ENCODE assay signal across 9 mouse cellular contexts in the genomic region with DNA sequence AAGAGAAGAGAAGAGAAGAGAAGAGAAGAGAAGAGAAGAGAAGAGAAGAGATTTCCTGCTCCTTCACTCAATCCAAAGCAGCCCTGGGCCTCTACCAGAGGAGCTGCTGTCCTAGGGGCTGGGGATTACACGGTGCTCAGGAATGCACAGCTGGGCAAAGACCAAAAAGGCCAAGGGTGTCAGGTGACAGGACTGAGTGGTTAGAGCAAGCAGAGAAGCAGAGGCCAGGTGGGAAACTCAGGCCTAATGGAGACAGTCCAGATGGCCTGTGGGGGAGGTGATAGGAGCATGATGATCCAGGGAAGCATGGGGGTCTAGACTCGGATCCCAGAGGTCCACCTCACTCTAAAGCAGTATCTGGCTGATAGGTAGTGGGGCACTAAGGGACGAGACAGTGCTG. TPM values are rescaled to one million over a fixed set of nuclear protein-coding genes. Genes with fewer than 3 reads are reported as not detected.
DNase-seq lines count a peak whose midpoint lies in the region; ATAC-seq and TF ChIP-seq lines count a peak whose summit lies in the region.
"Had no signal": no experiment of that assay in that cellular context is flagged by ENCODE, and none has a peak within 500 bp of the region (broad histone marks: within the 10 kb centered on the region; RNA-seq: fewer than 3 reads in every experiment).

No protein-coding gene starts in this region.

- TF ChIP-seq POLR2A in spleen, adult 2 months (IDR thresholded peaks at IDR 0.05; ENCODE audit: low read depth, low read length), result no peak

- intact Hi-C loops in gastrocnemius, adult 2 months (cut with DNase I), result no loop called here

- no peak overlapping the region for H3K9ac ChIP-seq in kidney, embryonic 16.5 days (replicated peaks; ENCODE audit: low read length)

- H3K36me3 ChIP-seq in spleen, adult 2 months (ENCODE audit: control insufficient read depth, insufficient read depth, low read length), result peaks cover 1% of the 10 kb centered on the region; the same call in 1 of the 2 replicates
- peaks cover 8% of the 10 kb centered on the region; the same call in 1 of the 2 replicates for H3K36me3 ChIP-seq in kidney, embryonic 16.5 days (ENCODE audit: insufficient read depth, low read length)

- DNase-seq in spleen, adult 2 months (ENCODE audit: low read depth in 1 of 2, low spot score in 2 of 2), result no peak
- no peak for DNase-seq in spleen, adult 18-20 months
- peak; percentile 84 for DNase-seq in gastrocnemius, adult 2 months
- DNase-seq in skeletal muscle tissue, adult 2 months (ENCODE audit: low read depth, low spot score), result peak; percentile 74
- no peak for DNase-seq in frontal cortex, postnatal 10 days (ENCODE audit: low spot score in 2 of 2)
- no peak for DNase-seq in right cerebral cortex, postnatal 10 days (ENCODE audit: low spot score in 2 of 2)
- DNase-seq in cerebellum, postnatal 14 days, result no peak
- DNase-seq: right cerebral cortex, adult 18-20 months had no signal

- no peak for TF ChIP-seq CTCF in spleen, adult 2 months (IDR thresholded peaks at IDR 0.05; ENCODE audit: extremely low read depth, insufficient read depth, insufficient read length, insufficient replicate concordance)
- no peak for TF ChIP-seq CTCF in gastrocnemius, adult 2 months (IDR thresholded peaks at IDR 0.05)

- H3K27ac ChIP-seq in spleen, adult 2 months (ENCODE audit: insufficient read depth, low read length), result 0 out of 2 replicates have a peak overlapping the region, but pooled peaks have one; percentile 49
- peak overlapping the region; percentile 65 for H3K27ac ChIP-seq in gastrocnemius, adult 2 months
- peak overlapping the region; percentile 52 for H3K27ac ChIP-seq in kidney, embryonic 16.5 days (ENCODE audit: low read length)

- H3K4me3 ChIP-seq in spleen, adult 2 months (ENCODE audit: extremely low read depth, insufficient read depth, insufficient read length), result no peak overlapping the region
- H3K4me3 ChIP-seq in gastrocnemius, adult 2 months, result no peak overlapping the region
- H3K4me3 ChIP-seq in kidney, embryonic 16.5 days (ENCODE audit: low read length), result no peak overlapping the region

- H3K27me3 ChIP-seq in spleen, adult 2 months (ENCODE audit: control insufficient read depth, insufficient read depth, low read length), result no peaks in the 10 kb centered on the region
- no peaks in the 10 kb centered on the region for H3K27me3 ChIP-seq in kidney, embryonic 16.5 days (ENCODE audit: insufficient read depth, low read length)

- 65% methylated on average over 3 of the region's 3 CpGs for WGBS in spleen, adult 2 months
- WGBS in kidney, embryonic 16.5 days, result 15% methylated on average over 3 of the region's 3 CpGs

- peaks cover 29% of the 10 kb centered on the region; the same call in 1 of the 2 replicates for H3K4me1 ChIP-seq in spleen, adult 2 months (ENCODE audit: control insufficient read depth, insufficient read depth, insufficient read length)
- H3K4me1 ChIP-seq in kidney, embryonic 16.5 days (ENCODE audit: insufficient read depth, low read length), result peaks cover 39% of the 10 kb centered on the region

- H3K4me2 ChIP-seq in kidney, embryonic 16.5 days (replicated peaks; ENCODE audit: low read depth, low read length), result no peak overlapping the region

- peak; percentile 89 for ATAC-seq in kidney, embryonic 16.5 days (ENCODE audit: low FRiP score, low TSS enrichment)

- H3K9me3 ChIP-seq in kidney, embryonic 16.5 days (ENCODE audit: low read length), result no peaks in the 10 kb centered on the region

RNA-seq across cellular contexts. Expression of a gene that starts 37.1 kb away (rescaled TPM):
- 1.5 and 1.9 TPM in 2 replicates for polyA plus RNA-seq in spleen, adult 2 months (2012; rRNA removed)
- total RNA-seq in gastrocnemius, adult 2 months (2021), result 10 to 100 TPM in 1 of 2 experiments, 1 to 10 TPM in 1; 9.5 to 14.5 TPM
- polyA plus RNA-seq in kidney, embryonic 16.5 days (2015; fragmentation: Nextera tagmentation; extraction: Ambion mirVana), result 3.1 and 5.0 TPM in 2 replicates

RNA-seq across cellular contexts. Expression of a gene that starts 37.3 kb away (rescaled TPM):
- 53.8 and 76.3 TPM in 2 replicates for polyA plus RNA-seq in spleen, adult 2 months (2012; rRNA removed)
- total RNA-seq in gastrocnemius, adult 2 months (2021), result 100 to 1,000 TPM; 312 to 399 TPM
- 197 and 199 TPM in 2 replicates for polyA plus RNA-seq in kidney, embryonic 16.5 days (2015; fragmentation: Nextera tagmentation; extraction: Ambion mirVana)

RNA-seq across cellular contexts. Expression of a gene that starts 37.6 kb away (rescaled TPM):
- 1.0 TPM in 2 replicates for polyA plus RNA-seq in spleen, adult 2 months (2012; rRNA removed)
- total RNA-seq in gastrocnemius, adult 2 months (2021), result not detected
- 3.8 and 3.9 TPM in 2 replicates for polyA plus RNA-seq in kidney, embryonic 16.5 days (2015; fragmentation: Nextera tagmentation; extraction: Ambion mirVana)

RNA-seq across cellular contexts. Expression of a gene that starts 52.1 kb away (rescaled TPM):
- polyA plus RNA-seq in spleen, adult 2 months (2012; rRNA removed), result 0.11 and 0.34 TPM in 2 replicates
- 10 to 100 TPM in 1 of 2 experiments, 1 to 10 TPM in 1; 3.5 to 18.9 TPM for total RNA-seq in gastrocnemius, adult 2 months (2021)
- 0.94 and 0.99 TPM in 2 replicates for polyA plus RNA-seq in kidney, embryonic 16.5 days (2015; fragmentation: Nextera tagmentation; extraction: Ambion mirVana)

RNA-seq across cellular contexts. Expression of a gene that starts 56.6 kb away (rescaled TPM):
- 45.8 and 64.6 TPM in 2 replicates for polyA plus RNA-seq in spleen, adult 2 months (2012; rRNA removed)
- total RNA-seq in gastrocnemius, adult 2 months (2021), result 10 to 100 TPM; 26.5 to 32.6 TPM
- polyA plus RNA-seq in kidney, embryonic 16.5 days (2015; fragmentation: Nextera tagmentation; extraction: Ambion mirVana), result 40.6 and 43.3 TPM in 2 replicates

Comparison
In these comparisons a context has a peak if more than half of its experiments do, and no peak if none do; other contexts are left out.
1. DNase-seq: peak in gastrocnemius, adult 2 months (single experiment) and skeletal muscle tissue, adult 2 months (single experiment); none in spleen, adult 2 months (0 of 2), spleen, adult 18-20 months (0 of 2), frontal cortex, postnatal 10 days (0 of 2), right cerebral cortex, postnatal 10 days (0 of 2) and cerebellum, postnatal 14 days (0 of 2).
2. Peak in every context shown above with its lines, with median percentiles within 50 percentile points of each other: H3K27ac ChIP-seq.